Mouse (Mus musculus): ENCODE measurements around the gene Zfp746. TPM values are rescaled to one million over a fixed set of nuclear protein-coding genes. Genes with fewer than 3 reads are reported as not detected.
A peak's percentile ranks its signal among the peaks of the same experiment; 100 is the strongest.

Gene Zfp746
- total RNA-seq, 1 experiment from 2014 or later = 28.2 TPM

DNA sequence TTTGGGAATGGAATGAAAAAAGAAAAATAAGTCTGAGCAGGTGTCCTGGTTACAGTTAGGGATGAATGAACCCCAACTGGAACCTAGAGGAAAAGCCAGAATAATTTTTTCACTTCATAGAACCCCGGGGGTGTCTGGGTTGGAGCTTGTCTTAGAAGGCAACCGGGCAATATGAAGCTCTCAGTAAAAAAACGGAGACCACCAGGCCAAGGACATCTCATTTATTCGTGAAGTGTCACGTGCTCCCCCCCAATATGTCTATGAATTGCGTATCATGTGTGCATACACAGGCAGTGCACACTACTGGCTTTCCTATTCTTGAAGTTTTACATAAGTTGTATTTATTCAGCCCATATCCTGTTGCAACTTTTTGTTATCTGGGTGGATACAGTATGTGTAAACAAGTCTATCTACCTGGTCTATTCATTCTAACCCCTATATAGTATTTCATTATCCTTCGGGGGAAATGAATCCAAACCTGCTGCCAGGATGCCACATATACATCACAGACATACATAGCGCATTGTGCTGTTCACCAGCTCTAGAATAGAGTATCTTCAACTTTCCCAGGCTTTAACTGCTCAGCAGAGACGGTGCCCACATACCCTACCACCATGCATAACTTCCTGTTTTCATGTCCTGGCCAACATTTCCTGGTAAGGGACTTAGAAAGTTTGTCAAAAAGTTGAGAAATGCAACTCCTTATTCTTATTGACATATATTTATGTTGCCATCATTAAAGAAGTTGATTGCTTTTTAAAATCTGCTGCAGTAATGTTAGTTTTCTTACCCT lies 36.9 kb downstream of the Zfp746 start:
- ATAC-seq (replicated peaks in 1 of 2; ENCODE audit: insufficient read depth in 1 of 2, low FRiP score in 2 of 2, low TSS enrichment in 1 of 2, low read depth in 1 of 2, poor library complexity in 2 of 2, severe bottlenecking in 2 of 2) = peak; percentile 58 to 82

DNA sequence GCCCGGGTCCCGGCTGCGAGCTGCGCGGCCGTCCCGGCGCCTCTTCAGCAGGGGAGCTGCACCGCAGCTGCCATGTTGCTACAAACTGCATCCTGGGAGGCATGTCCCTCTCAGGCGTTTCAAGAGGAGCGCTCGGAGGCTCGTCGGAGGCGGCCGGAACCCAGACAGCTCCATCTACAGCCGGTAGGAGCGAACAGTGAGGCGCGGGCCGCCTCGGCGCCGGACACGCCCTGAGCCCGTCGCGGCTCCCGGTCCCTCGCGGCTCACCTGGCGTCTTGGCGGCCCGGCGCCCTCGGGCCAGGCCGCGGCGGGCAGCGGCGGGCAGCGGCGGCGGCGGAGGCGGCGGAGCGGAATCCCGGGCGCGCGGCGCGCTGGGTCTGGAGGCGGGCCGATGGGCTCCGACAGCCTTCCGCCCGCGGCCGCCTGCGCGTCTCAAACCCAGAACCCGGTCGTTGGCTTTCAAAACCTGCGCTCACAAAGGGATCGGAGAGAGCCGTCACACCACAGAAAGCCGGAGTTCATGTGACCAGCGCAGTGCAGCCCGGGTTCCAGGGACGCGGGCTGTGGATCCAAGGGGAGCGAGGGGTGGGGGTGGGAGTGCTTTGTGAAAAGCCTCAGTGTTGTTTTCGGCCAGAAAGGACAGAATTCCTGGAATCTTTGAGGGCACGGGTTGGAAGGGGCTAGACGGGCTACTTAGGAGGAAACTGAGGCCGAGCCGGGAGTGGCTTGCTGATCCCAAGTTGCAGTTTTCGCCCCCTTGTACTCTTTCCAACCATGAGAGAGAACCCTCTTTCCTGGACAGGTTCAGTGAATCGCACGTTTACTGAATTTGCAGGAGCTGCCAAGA lies 37.7 kb downstream of the Zfp746 start, which contains the start of gene Zfp777:
TSS of gene Zfp777 (minus strand) at position 486 of the 847 bp plus-strand sequence.
- ATAC-seq (replicated peaks in 1 of 2; ENCODE audit: insufficient read depth in 1 of 2, low FRiP score in 2 of 2, low TSS enrichment in 1 of 2, low read depth in 1 of 2, poor library complexity in 2 of 2, severe bottlenecking in 2 of 2) = peak; percentile 82 to 85

DNA sequence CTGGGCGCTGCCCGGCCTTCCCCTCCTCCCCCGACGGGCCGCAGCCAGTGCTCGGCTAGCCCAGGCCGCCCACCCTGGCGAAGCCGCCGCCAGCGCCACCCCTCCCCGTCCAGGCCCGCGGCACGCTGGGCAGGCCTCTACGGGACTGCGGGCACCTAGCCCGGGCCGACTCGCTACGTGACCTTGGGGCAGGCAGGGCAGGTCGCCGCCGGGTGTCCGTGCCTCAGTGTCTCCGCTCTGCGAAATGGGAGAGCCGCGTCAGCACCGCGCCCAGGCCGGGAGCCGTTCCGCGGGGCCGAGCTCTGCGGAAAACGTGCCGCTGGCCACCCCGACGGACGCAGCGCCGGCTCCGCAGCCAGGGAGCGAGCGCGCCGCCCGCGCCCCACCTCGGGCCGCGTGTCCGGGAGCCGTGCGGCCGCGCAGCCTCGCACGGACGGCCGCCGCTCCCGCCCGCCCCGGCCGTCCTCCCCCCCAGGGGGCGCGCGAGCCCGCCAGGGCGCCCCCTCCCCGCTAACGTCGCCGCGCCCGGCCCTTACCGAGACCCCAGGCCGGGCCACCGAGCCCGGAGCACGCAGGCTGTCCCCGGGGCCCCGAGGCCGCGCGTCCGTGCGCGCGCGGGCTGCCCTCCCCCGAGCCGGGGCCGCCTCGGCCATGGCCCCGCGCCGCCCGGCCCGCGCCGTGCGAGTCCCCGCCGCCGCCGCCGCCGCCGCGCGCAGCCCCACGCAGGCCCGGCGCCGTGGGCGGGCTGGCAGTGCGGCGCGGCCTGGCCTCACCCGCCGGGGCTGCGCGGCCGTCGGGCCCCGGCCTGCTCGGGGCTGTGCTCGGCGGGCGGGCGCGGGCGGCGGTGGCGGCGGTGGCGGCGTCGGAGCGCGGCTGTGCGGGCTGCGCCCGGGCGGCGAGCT lies 38.7 kb downstream of the Zfp746 start:
- ATAC-seq (replicated peaks in 1 of 2; ENCODE audit: insufficient read depth in 1 of 2, low FRiP score in 2 of 2, low TSS enrichment in 1 of 2, low read depth in 1 of 2, poor library complexity in 2 of 2, severe bottlenecking in 2 of 2) = no peak

DNA sequence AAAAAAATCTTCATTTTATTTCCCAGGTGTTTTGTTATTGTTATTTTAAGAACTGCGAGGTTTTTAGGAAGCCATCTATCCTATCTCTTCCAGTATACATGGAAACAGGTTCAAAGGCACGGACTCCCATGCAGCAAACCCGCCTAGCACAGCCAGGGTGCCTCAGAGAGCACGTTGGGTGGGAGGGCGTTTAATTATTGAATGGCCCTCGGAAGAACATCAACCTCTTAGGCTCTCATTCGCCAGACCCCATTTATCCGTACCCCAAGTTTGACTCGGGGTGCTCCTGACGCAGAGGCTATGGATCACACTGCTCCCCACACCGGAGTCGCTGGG lies 39.3 kb downstream of the Zfp746 start:
- ATAC-seq (replicated peaks in 1 of 2; ENCODE audit: insufficient read depth in 1 of 2, low FRiP score in 2 of 2, low TSS enrichment in 1 of 2, low read depth in 1 of 2, poor library complexity in 2 of 2, severe bottlenecking in 2 of 2) = no peak

DNA sequence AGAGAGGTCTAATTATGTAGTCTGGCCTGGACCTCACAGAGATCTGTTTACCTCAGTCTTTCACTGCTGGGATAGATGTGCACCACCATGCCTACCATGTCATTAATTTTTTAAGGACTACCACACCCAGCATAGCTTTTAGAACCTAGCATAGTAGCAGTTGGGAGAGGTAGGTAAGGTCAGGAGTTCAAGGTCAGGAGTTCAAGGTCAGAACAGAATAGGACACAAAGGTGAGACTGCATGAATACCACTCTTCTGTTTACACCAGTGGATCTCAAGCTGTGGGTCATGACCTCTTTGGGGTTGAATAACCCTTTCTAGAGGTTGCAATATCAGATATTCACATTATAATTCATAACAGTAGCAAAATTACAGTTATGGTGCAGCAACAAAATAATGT lies 53.7 kb downstream of the Zfp746 start:
- ATAC-seq (replicated peaks in 1 of 2; ENCODE audit: insufficient read depth in 1 of 2, low FRiP score in 2 of 2, low TSS enrichment in 1 of 2, low read depth in 1 of 2, poor library complexity in 2 of 2, severe bottlenecking in 2 of 2) = no peak

DNA sequence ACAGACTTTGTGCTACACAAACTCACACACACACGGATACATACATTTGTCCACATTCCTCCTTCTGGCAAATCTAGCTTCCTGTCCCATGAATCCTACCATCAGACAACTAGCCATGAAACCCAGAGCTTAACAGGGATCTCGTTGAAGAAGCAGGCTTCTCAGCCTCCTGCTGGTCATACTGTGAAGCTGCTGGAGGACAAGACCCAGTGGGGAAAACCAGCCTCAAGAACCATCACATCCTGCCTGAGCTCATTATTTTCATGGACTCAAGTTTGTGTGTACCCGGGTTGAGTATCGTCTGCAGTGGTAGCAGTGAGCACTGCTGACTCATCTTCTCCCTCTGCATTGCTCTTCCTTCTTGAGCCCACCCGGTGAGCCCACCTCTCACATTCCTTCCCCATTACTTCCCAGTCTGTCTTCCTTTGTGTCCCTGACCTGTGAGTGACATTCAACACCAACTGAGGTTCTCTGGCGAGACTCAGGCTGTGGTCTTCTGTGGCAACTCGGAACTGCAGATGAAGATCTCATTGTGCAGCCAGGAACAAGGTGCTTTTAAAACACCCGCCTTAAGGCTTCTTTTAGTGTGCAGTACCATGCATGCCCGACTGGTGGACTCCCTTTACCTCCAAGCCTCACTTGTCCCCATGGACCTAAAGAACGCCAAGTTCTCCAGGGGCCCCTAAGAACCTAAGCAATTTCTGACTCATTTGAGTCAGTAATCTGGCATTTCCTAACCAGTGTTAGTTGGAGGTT lies 60.3 kb downstream of the Zfp746 start:
- ATAC-seq (replicated peaks in 1 of 2; ENCODE audit: insufficient read depth in 1 of 2, low FRiP score in 2 of 2, low TSS enrichment in 1 of 2, low read depth in 1 of 2, poor library complexity in 2 of 2, severe bottlenecking in 2 of 2) = no peak

DNA sequence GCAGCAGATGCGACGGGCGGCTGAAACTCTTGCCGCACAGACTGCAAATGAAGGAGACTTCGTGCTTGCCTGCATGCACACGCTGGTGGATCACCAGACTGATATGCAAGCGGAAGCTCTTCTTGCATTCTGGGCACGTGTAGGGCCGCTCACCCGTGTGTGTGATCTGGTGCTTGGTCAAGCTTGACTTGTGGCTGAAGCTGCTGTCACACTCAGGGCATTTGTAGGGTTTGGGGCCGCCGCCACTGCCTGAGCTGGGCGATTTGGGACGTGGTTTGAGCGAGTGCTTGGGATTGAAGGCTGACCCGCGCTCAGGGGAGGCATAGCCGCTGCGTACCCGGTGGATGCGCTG lies 61.4 kb downstream of the Zfp746 start:
- ATAC-seq (replicated peaks in 1 of 2; ENCODE audit: insufficient read depth in 1 of 2, low FRiP score in 2 of 2, low TSS enrichment in 1 of 2, low read depth in 1 of 2, poor library complexity in 2 of 2, severe bottlenecking in 2 of 2) = no peak

DNA sequence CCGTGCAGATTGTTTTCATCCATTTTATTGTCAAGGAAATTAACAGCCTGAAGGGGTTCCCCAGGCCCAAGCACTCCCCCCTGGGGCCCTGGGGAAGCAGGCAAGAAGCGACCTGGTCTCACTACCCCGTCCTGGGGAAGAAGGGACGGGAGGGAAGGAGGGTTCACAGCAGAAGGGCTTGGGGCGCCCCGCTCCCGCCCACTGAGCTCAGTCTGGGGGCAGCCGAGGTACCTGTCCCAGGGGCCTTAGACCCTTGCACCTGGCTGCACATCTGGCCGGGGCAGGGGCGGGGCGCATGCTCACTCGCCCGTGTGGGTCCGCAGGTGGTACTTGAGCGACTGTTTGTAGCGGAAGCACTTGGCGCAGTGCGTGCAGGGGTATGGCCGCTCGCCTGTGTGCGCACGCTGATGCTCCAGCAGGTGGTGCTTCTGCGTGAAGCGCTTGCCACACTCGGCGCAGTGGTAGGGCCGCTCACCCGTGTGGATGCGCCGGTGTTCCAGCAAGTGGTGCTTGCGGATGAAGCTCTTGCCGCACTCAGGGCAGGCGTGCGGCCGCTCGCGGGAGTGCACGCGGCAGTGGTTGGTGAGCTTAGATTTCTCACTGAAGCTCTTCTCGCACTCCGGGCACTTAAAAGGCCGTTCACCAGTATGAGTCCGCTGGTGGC lies 61.9 kb downstream of the Zfp746 start:
- ATAC-seq (replicated peaks in 1 of 2; ENCODE audit: insufficient read depth in 1 of 2, low FRiP score in 2 of 2, low TSS enrichment in 1 of 2, low read depth in 1 of 2, poor library complexity in 2 of 2, severe bottlenecking in 2 of 2) = no peak; a peak in 1 of 4 replicates

DNA sequence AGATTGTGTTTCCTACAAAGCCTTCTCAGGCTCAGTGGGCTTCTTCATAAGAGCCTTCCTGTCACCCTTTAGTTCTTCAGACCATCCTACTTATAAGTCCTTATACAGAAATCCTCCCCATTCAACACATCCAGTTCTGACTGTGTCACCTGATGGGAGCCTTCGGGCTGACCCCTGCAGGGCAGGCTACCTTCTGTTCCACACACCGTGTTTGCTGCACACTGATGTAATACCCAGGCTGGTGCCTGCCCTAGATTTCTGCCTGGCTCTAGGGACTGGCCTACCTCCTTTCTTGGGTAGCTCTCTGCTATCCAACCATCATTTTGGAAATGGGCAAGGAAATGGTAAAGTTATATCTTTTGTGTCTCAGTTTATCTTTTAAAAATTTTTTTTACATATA lies 63.7 kb downstream of the Zfp746 start:
- ATAC-seq (replicated peaks in 1 of 2; ENCODE audit: insufficient read depth in 1 of 2, low FRiP score in 2 of 2, low TSS enrichment in 1 of 2, low read depth in 1 of 2, poor library complexity in 2 of 2, severe bottlenecking in 2 of 2) = no peak

DNA sequence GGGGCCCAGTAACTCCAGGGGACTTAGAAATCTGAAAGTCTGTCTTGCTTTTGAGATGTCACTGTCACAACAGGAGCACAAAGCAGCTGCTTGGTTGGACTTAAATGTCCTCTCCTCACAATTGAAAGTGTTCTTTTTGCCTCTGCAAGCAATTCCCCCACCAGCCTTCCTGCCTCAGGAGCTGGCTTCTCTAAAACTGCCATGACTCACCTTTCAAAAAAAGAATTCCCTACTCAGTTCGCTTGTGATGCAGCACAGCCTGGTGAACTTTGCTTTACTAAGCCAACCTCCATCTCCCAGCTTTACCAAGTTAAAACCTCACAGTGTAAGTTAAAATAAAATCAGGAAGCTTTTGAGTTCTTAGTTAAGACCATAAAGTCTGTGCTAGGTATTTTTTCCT lies 64.7 kb downstream of the Zfp746 start:
- ATAC-seq (replicated peaks in 1 of 2; ENCODE audit: insufficient read depth in 1 of 2, low FRiP score in 2 of 2, low TSS enrichment in 1 of 2, low read depth in 1 of 2, poor library complexity in 2 of 2, severe bottlenecking in 2 of 2) = no peak

DNA sequence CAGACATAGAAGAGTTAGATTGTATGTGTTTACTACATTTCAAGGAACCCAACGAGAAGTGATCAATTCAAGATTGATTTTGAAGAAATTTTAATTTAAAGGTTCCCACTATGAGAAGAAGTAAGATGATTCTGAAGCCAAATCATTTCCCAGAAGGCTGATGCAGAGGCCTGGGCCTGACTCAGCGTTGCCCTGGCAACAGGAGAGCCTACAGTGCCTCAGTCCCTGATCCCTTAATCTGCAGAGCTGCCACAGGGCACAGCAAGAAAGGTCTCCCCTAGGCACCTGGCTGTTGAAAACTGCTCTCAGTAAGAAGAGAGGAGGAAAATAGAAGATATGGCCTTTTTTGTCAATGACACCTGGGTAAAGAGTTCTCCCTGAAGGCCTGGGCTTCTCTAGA lies 66.4 kb downstream of the Zfp746 start:
- no peak for ATAC-seq (replicated peaks in 1 of 2; ENCODE audit: insufficient read depth in 1 of 2, low FRiP score in 2 of 2, low TSS enrichment in 1 of 2, low read depth in 1 of 2, poor library complexity in 2 of 2, severe bottlenecking in 2 of 2)

DNA sequence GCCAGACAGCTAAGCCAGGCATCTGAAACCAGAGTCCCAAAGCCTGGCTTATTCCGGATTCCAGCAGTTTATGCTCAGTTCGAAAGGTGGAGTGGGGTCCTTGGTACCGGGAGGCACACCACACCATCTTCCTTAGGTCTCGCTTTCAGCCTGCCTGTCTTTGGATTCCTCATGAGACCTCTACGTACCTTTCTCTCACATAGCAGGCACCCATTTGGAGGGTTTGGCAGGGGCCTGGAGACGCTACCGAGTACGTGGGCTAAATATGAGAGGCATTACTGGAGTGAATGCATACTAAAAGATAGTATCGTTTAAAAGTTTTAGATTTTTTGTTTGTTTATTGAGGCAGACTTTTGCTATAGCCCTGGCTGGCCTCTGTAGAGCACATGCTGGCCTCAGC lies 69.6 kb downstream of the Zfp746 start:
- no peak for ATAC-seq (replicated peaks in 1 of 2; ENCODE audit: insufficient read depth in 1 of 2, low FRiP score in 2 of 2, low TSS enrichment in 1 of 2, low read depth in 1 of 2, poor library complexity in 2 of 2, severe bottlenecking in 2 of 2)

DNA sequence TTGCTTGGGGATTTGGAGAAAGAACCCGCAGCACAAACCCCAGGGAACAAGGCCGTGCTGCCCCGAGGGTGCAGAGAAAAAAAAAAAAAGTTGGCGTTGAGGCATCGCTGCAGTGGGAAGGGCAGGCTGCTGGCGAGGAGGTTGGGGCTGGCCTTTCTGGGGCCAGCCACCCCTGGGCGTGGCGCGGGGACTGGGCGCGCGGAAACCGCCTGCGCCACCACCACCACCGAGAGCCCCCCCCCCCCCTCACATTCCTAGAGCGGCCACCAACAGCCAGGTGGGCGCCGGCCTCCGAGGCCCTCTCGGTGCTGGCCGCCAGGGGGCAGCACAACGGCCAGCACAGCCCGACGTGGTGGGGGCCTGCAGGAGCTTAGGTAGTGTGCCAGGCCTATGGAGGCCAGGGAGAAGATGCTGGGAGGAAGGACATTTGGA lies 70.3 kb downstream of the Zfp746 start:
- peak; percentile 88 to 95 for ATAC-seq (replicated peaks in 1 of 2; ENCODE audit: insufficient read depth in 1 of 2, low FRiP score in 2 of 2, low TSS enrichment in 1 of 2, low read depth in 1 of 2, poor library complexity in 2 of 2, severe bottlenecking in 2 of 2)

Data from hematopoietic stem cell, adult 5-6 weeks (primary cell).